Mouse (Mus musculus): ENCODE measurements around the gene Prss29. TPM values are rescaled to one million over a fixed set of nuclear protein-coding genes. Genes with fewer than 3 reads are reported as not detected.
A peak's percentile ranks its signal among the peaks of the same experiment; 100 is the strongest.

The Prss29 gene
- total RNA-seq, 2 experiments from 2014 or later = not detected

GRCm38 (mm10) chr17:25361291-25361690, 42.8 kb downstream of the Prss29 start:
- intact Hi-C loops (cut with DNase I) = no loop called here
- TF ChIP-seq CTCF (IDR thresholded peaks at IDR 0.05) = no peak
- no peak for DNase-seq (ENCODE audit: extremely low spot score in 1 of 2, low spot score in 2 of 2)

GRCm38 (mm10) chr17:25363726-25364125, 45.3 kb downstream of the Prss29 start:
- H3K27ac ChIP-seq = no peak overlapping the region
- H3K4me3 ChIP-seq = no peak overlapping the region
- intact Hi-C loops (cut with DNase I) = loop anchor here (2.0 kb wide), 2 partner anchors 29 to 75 kb away; no protein-coding TSS in a partner anchor
- TF ChIP-seq CTCF (IDR thresholded peaks at IDR 0.05) = peak; percentile 91
- peak; percentile 41 to 72 for DNase-seq (ENCODE audit: extremely low spot score in 1 of 2, low spot score in 2 of 2)

More at GRCm38 (mm10) chr17:25361291-25361690, 42.8 kb downstream of the Prss29 start:
- Histone ChIP-seq H3K4me3 (no peak overlapping the region), H3K27ac (no peak overlapping the region)

GRCm38 (mm10) chr17:25366005-25366404, 47.6 kb downstream of the Prss29 start, which contains the start of gene Tpsb2:
Tpsb2 (plus strand) TSS chr17:25366305.
- intact Hi-C loops (cut with DNase I) = no loop called here
- no peak for TF ChIP-seq CTCF (IDR thresholded peaks at IDR 0.05)
- H3K4me3 ChIP-seq = no peak within 1 kb of the TSS
- H3K27ac ChIP-seq = no peak within 1 kb of the TSS
- no peak for DNase-seq (ENCODE audit: extremely low spot score in 1 of 2, low spot score in 2 of 2)

- no peak for DNase-seq (ENCODE audit: extremely low spot score in 1 of 2, low spot score in 2 of 2)
- TF ChIP-seq CTCF (IDR thresholded peaks at IDR 0.05) = no peak
- intact Hi-C loops (cut with DNase I) = no loop called here
Measured at GRCm38 (mm10) chr17:25368973-25369372, 50.5 kb downstream of the Prss29 start, which contains the start of gene Tpsg1. Tpsg1 (plus strand) TSS chr17:25369273.

More at GRCm38 (mm10) chr17:25368973-25369372, 50.5 kb downstream of the Prss29 start, which contains the start of gene Tpsg1:
- Histone ChIP-seq H3K4me3 (no peak within 1 kb of the TSS), H3K27ac (no peak within 1 kb of the TSS)

Other genes starting within 250 kb of the Prss29 start
- gene Tmem204, start 235.1 kb upstream of the Prss29 start, total RNA-seq (2021) = 10 to 100 TPM in 1 of 2 experiments, 1 to 10 TPM in 1; 9.5 to 11.1 TPM
- gene Telo2, start 202.7 kb upstream of the Prss29 start, total RNA-seq (2021) = 10 to 100 TPM; 25.8 to 30.7 TPM
- gene Ptx4, start 197.9 kb upstream of the Prss29 start, total RNA-seq (2021) = under 1 TPM; 0.33 to 0.63 TPM
- gene Clcn7, start 185.3 kb upstream of the Prss29 start, total RNA-seq (2021) = 10 to 100 TPM; 48.5 to 53.9 TPM
- under 1 TPM in 1 of 2 experiments, not detected in 1; 0.14 TPM for gene Ccdc154, start 156.2 kb upstream of the Prss29 start, total RNA-seq (2021)
- gene Gm38655, start 143.2 kb upstream of the Prss29 start, total RNA-seq (2021) = not detected
- gene BC003965, start 134.1 kb upstream of the Prss29 start, total RNA-seq (2021) = 10 to 100 TPM; 20.2 to 20.8 TPM
- 10 to 100 TPM; 39.0 to 40.7 TPM for gene Unkl, start 130.3 kb upstream of the Prss29 start, total RNA-seq (2021)
- gene Gnptg, start 78.5 kb upstream of the Prss29 start, total RNA-seq (2021) = 10 to 100 TPM; 78.1 to 81.4 TPM
- gene Tsr3, start 78.5 kb upstream of the Prss29 start, total RNA-seq (2021) = 10 to 100 TPM; 24.6 to 25.9 TPM
- 10 to 100 TPM; 14.8 to 29.8 TPM for gene Baiap3, start 62.3 kb upstream of the Prss29 start, total RNA-seq (2021)
- 100 to 1,000 TPM; 215 to 223 TPM for gene Ube2i, start 44.0 kb upstream of the Prss29 start, total RNA-seq (2021)
- gene Prss34, start 20.3 kb upstream of the Prss29 start, total RNA-seq (2021) = not detected
- not detected for gene Prss28, start 10.0 kb upstream of the Prss29 start, total RNA-seq (2021)
- not detected for gene Tpsab1, start 26.9 kb downstream of the Prss29 start, total RNA-seq (2021)
- gene Tpsb2, start 47.7 kb downstream of the Prss29 start, total RNA-seq (2021) = not detected
- not detected for gene Tpsg1, start 50.6 kb downstream of the Prss29 start, total RNA-seq (2021)
- 10 to 100 TPM; 45.2 to 48.0 TPM for gene Cacna1h, start 115.1 kb downstream of the Prss29 start, total RNA-seq (2021)
- gene Tekt4, start 136.0 kb downstream of the Prss29 start, total RNA-seq (2021) = 1 to 10 TPM; 2.1 to 2.4 TPM
- gene Sstr5, start 178.6 kb downstream of the Prss29 start, total RNA-seq (2021) = under 1 TPM; 0.18 to 0.21 TPM

Measured in left cerebral cortex, adult 2 months (tissue).